Mouse (Mus musculus) brain, embryonic 18.5 days (tissue): Measurements from ENCODE around the gene Eif2a.
"Not testable (repeated sequence)": the region's sequence is repeated elsewhere in the genome, so short reads cannot be mapped to it uniquely, and the experiment has no call there.

Experiments
- DNase-seq: peaks from one replicate; pipeline ENCODE4 v3.0.0-alpha.2; 2012; ENCODE audit warnings: low read depth, low spot score

The Eif2a gene

GRCm38 (mm10) chr3:58521361-58521760, 4.3 kb upstream of the Eif2a start:
- DNase-seq: no peak

DNA sequence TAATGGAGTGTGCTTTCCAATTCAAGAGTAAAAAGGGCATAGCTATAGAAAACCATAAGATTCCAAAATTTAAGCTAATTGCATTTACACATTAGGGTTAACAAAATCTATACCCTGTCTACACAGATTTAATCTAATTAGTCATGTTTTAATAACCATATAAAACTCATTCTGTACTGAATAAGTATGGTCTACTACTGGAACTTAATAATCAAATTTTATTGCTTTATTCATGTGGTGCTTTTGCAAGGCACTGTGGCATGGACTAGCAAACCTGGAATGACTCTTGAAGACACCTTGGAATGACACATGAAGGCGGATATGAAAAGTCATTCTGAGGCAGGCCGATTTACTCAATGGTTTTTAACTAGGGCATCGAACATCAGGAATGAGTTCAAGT, 2.2 kb upstream of the Eif2a start:
- no peak for DNase-seq

DNA sequence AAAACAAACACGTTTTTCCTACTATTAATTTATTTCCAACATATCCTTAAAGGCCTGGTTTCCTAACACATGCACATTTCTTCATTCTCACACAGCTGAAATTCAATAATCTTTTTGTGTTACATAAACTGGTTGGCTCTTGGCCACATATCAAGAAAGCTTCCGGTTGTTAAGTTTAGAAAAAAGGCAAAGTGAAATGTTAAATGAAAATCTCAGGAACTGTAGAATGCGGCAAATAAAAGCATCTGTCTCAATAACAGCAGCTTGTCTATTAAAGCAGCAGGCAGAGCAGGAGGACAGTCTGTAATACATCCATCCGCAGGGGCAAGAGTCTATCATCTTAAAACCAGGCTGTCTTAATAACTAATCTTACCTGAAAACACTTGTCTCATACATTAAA, 1.4 kb upstream of the Eif2a start:
- DNase-seq: no peak

- DNase-seq: no peak
Measured at GRCm38 (mm10) chr3:58525166-58525565, 455 bp upstream of the Eif2a start.

GRCm38 (mm10) chr3:58526408-58526737, 752 bp downstream of the Eif2a start:
- peak; percentile 14 for DNase-seq

GRCm38 (mm10) chr3:58536573-58536972, 11.0 kb downstream of the Eif2a start:
- no peak for DNase-seq

DNA sequence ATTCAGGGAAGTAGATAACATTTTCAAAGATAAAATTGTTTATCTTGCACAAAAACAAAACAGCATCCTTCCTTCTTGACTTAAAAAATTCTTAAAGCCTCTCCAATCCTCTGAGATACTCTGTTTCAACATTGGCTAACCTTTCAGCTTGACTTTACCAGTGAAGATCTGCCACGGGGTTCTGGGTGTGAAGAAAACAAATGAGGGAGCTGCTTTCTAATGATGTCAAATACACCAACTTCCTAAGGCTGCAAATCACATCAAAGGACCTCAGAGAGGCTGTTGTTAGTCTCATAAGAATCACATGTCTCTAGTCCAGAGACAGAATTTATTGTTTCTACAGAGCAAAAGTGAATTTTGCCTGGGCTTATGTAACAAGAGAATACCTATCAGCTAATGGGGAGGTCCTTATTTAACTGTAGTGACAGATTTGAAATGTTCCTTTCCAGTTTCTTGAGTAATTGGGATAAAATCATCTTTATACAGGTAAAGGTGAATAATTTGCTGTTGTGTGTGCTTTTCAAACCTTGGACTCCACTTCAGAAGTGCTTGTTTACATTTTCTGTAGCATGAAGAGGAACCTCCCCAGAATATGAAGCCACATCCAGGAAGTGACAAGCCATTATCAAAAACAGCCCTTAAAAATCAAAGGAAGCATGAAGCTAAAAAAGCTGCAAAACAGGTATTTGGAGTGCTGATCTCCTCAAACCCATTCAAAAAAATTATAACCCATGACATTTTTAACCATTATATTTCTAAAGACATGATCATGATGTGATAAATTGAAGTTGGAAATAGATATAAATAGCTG, 26.6 kb downstream of the Eif2a start:
- DNase-seq: no peak

- DNase-seq: no peak
Measured at GRCm38 (mm10) chr3:58556649-58557048, 31.0 kb downstream of the Eif2a start.

- DNase-seq: no peak
Measured at GRCm38 (mm10) chr3:58559887-58560286, 34.3 kb downstream of the Eif2a start.

GRCm38 (mm10) chr3:58561437-58561836, 35.8 kb downstream of the Eif2a start:
- DNase-seq: no peak

DNA sequence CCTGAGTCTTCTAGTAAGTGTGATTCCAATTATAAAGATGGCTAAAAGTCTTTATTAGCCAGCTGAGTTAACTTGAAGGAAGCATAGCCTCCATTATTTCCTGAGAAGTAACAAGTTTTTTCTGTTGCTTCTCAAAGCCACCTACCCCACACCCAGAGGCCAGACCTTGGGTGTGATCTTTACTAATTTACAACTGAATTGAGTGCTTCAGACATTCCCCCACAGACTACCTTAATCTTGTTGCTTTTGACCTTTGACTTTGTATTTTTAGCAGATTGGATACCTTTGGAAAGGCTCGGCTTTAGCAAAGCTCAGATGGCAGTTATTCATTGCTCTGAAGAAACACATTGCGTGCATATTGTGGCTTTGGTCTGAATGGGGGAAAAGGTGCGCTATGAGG, 45.2 kb downstream of the Eif2a start:
- no peak for DNase-seq

DNA sequence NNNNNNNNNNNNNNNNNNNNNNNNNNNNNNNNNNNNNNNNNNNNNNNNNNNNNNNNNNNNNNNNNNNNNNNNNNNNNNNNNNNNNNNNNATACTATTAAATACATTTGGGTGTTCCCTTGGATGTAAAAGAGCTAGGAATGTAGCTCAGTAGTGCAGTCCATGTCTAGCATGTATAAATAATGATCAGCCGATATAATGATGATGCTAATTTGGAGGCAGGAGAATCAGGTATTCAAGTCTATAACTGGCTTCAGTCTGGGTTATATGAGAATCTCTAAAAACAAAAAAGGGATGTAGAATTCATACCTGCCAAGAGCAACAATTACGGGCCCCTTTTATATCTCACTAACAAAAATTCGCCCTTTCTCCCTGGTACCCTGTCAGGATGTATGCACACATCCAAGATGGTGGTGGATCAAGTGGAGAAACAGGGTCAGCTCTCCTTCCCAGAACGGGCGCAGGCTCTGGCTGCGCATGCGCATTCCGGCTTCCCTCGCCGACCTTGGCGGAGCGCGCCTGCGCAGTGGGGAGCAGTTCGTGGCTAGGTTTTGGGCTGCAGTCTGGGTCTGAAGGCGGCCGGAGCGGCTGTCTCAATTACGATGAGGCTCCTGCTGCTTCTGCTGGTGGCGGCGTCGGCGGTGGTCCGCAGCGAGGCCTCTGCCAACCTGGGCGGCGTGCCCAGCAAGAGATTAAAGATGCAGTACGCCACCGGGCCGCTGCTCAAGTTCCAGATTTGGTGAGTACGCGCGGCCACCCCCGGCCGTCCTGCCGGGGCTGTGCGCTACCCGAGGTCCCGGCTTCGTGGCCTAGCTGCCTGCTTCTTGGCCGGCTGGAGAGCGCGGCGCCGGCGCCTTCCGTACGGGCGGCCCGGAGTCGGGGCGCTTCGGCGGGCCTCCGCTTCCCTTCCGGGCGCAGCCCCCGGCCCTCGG, 50.8 kb downstream of the Eif2a start, which contains the start of gene Selenot:
TSS of gene Selenot (plus strand) at position 500 of the 930 bp plus-strand sequence.
- peak; percentile 88 for DNase-seq

- no peak for DNase-seq
Measured at GRCm38 (mm10) chr3:58577067-58577503, 51.5 kb downstream of the Eif2a start.

- no peak for DNase-seq
Measured at GRCm38 (mm10) chr3:58577506-58578050, 52.0 kb downstream of the Eif2a start.

- no peak for DNase-seq
Measured at GRCm38 (mm10) chr3:58581530-58581929, 55.9 kb downstream of the Eif2a start.

DNA sequence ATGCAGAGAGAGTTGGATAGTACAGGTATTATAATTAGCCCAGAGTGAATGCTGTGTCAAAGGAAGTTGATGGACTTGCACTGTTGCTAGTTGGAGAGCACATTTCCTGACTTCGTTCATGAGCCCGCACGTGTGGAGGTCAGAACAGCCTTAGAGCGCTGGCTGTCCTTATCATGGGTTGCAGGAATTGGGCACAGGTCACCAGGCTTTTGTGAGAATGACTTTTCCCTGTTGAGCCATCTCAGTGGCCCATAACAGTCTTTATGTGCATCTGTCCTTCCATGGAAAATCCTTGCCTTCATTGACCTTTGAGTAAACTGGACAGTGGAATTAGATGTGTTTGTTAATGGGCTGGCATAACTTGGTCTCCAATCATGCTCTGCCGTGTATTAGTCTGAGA, 56.7 kb downstream of the Eif2a start:
- no peak for DNase-seq

GRCm38 (mm10) chr3:58582788-58583426, 57.3 kb downstream of the Eif2a start:
- DNase-seq: no peak

DNA sequence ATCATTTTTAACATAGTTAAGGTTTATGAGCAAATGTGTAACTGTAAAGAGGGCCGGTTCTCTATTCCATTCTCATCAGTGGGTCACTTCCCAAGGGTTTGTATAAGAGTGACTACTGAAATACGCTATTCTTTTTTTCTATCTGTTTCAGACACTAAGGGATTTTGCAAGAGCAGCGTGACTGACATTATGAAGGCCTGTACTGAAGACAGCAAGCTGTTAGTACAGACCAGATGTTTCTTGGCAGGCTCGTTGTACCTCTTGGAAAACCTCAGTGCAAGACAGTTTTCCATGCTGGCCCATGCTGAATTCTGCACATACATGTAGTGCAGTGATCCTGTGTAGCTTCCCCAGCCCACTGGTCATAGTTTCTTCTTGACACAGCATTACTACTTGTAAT, 64.9 kb downstream of the Eif2a start:
- not testable (repeated sequence) for DNase-seq

DNA sequence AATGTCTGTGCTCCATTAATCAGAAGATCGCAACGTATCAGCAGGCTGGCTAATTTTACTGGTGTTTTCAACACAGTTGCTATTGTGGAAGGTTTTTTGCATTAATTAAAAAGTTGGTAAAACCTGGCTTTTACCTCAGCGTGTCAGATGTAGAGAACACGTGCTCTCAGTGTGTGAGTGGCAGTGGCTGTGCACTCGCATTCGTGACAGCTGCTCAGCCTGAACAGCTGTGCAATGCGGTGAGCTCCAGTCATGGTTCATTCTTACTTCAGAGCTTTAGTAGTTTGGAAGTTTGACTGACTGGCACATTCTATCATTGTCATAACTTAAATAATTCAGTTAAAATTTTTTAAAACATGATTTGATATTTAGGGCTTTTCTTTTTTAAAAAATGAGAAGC, 67.0 kb downstream of the Eif2a start:
- DNase-seq: not testable (repeated sequence)

- DNase-seq: no peak
Measured at GRCm38 (mm10) chr3:58593623-58594022, 68.0 kb downstream of the Eif2a start.
